Comparison of ENCODE assay signal across 9 mouse cellular contexts in the genomic region with DNA sequence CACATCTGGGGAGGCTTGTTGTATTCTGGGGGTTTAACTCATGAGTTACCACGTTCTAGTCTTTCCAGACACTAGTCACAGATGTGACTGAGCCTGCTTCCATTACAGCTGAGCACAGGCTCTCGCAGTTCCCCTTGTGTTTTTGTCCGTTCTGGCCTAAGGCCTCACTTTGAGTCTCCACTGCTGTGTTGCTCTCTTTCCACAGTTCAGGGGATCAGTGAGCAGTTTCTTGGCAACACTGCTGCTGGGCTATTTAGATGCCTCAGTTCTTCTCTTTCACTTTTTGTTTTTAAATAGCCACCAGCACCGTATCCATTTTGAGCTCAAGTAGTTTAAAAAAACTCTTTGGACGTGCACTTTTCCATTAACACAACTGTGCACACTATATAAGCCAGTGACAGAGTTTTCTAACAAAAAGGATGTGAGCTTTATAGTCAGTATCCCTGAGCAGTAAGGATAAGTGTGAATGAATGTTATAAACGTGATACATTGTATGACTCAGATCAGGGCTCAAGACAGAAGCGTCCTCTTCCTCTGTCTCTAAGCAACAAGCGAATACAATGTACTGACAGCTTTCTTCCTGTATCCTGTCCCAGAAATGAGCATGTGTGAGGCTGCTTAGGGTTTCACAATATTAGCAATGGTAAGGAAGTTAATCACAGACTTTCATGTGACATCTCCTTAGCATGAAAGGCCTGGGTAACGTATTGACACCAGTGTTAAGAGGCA. TPM values are rescaled to one million over a fixed set of nuclear protein-coding genes. Genes with fewer than 3 reads are reported as not detected.
DNase-seq lines count a peak whose midpoint lies in the region; ATAC-seq and TF ChIP-seq lines count a peak whose summit lies in the region.
"Had no signal": no experiment of that assay in that cellular context is flagged by ENCODE, and none has a peak within 500 bp of the region (broad histone marks: within the 10 kb centered on the region; RNA-seq: fewer than 3 reads in every experiment).

No protein-coding gene starts in this region.

- no peak for TF ChIP-seq CTCF in forebrain, postnatal 0 days (IDR thresholded peaks at IDR 0.05; ENCODE audit: low read depth)
- TF ChIP-seq CTCF in lung, adult 2 months (IDR thresholded peaks at IDR 0.05; ENCODE audit: insufficient read depth, low read length): no peak
- TF ChIP-seq CTCF in small intestine, adult 2 months (IDR thresholded peaks at IDR 0.05; ENCODE audit: extremely low read depth, insufficient read length, insufficient replicate concordance, low read depth, low read length): no peak

- no peak overlapping the region for H3K4me3 ChIP-seq in forebrain, postnatal 0 days (ENCODE audit: low read depth, low read length)
- no peak overlapping the region for H3K4me3 ChIP-seq in forebrain, embryonic 11.5 days (ENCODE audit: low read depth, low read length)
- H3K4me3 ChIP-seq in lung, adult 2 months (replicated peaks; ENCODE audit: extremely low read depth, low read depth, low read length): peak overlapping the region; percentile 26
- no peak overlapping the region for H3K4me3 ChIP-seq in small intestine, adult 2 months (ENCODE audit: low read depth, low read length)
- no peak overlapping the region for H3K4me3 ChIP-seq in forebrain, embryonic 16.5 days (replicated peaks; ENCODE audit: low read length)
- H3K4me3 ChIP-seq: embryonic facial prominence, embryonic 10.5 days had no signal

- H3K27ac ChIP-seq in forebrain, postnatal 0 days (ENCODE audit: low read depth, low read length): no peak overlapping the region
- no peak overlapping the region for H3K27ac ChIP-seq in forebrain, embryonic 11.5 days (ENCODE audit: low read depth, low read length)
- H3K27ac ChIP-seq in small intestine, adult 2 months (ENCODE audit: insufficient read depth, low read depth, low read length): peak overlapping the region; percentile 31
- H3K27ac ChIP-seq in forebrain, embryonic 16.5 days (ENCODE audit: low read length): no peak overlapping the region
- H3K27ac ChIP-seq: embryonic facial prominence, embryonic 10.5 days had no signal

- DNase-seq in forebrain, postnatal 0 days: no peak
- no peak for DNase-seq in forebrain, embryonic 11.5 days (ENCODE audit: low spot score)
- DNase-seq in lung, adult 2 months: no peak
- DNase-seq in lung, postnatal 14 days: no peak
- DNase-seq in induced T-regulatory cell, adult 2 months (ENCODE audit: low read depth): peak; percentile 12
- no peak for DNase-seq in adrenal gland, postnatal 14 days

- ATAC-seq in forebrain, postnatal 0 days: peak; percentile 72
- no peak for ATAC-seq in forebrain, embryonic 11.5 days (replicated peaks; ENCODE audit: low FRiP score)
- no peak for ATAC-seq in forebrain, embryonic 16.5 days

- WGBS in forebrain, postnatal 0 days: 39% methylated on average over 9 of the region's 9 CpGs
- 72% methylated on average over 9 of the region's 9 CpGs for WGBS in forebrain, embryonic 11.5 days
- WGBS in lung, adult 2 months: 28% methylated on average over 9 of the region's 9 CpGs
- 58% methylated on average over 9 of the region's 9 CpGs for WGBS in small intestine, adult 2 months
- 46% methylated on average over 9 of the region's 9 CpGs for WGBS in forebrain, embryonic 16.5 days

- H3K4me2 ChIP-seq in forebrain, postnatal 0 days (ENCODE audit: low read depth): no peak overlapping the region
- no peak overlapping the region for H3K4me2 ChIP-seq in forebrain, embryonic 11.5 days (ENCODE audit: low read depth, low read length, severe bottlenecking)
- no peak overlapping the region for H3K4me2 ChIP-seq in forebrain, embryonic 16.5 days (ENCODE audit: low read length)

- H3K9ac ChIP-seq in forebrain, postnatal 0 days: no peak overlapping the region
- no peak overlapping the region for H3K9ac ChIP-seq in forebrain, embryonic 11.5 days (ENCODE audit: low read length)
- H3K9ac ChIP-seq in forebrain, embryonic 16.5 days (replicated peaks; ENCODE audit: low read depth, low read length): no peak overlapping the region

- H3K36me3 ChIP-seq in forebrain, postnatal 0 days (ENCODE audit: insufficient read depth): no peaks in the 10 kb centered on the region
- no peaks in the 10 kb centered on the region for H3K36me3 ChIP-seq in forebrain, embryonic 11.5 days (ENCODE audit: control insufficient read depth, insufficient read depth, low read length)
- H3K36me3 ChIP-seq in small intestine, adult 2 months (ENCODE audit: control insufficient read depth, insufficient read depth, low read length): no peaks in the 10 kb centered on the region
- H3K36me3 ChIP-seq in forebrain, embryonic 16.5 days (ENCODE audit: control insufficient read depth, insufficient read depth): no peaks in the 10 kb centered on the region
- H3K36me3 ChIP-seq: embryonic facial prominence, embryonic 10.5 days had no signal

- H3K4me1 ChIP-seq in forebrain, postnatal 0 days (ENCODE audit: insufficient read depth): no peaks in the 10 kb centered on the region
- H3K4me1 ChIP-seq in forebrain, embryonic 11.5 days (replicated peaks; ENCODE audit: control insufficient read depth, insufficient read depth, low read length): no peaks in the 10 kb centered on the region
- H3K4me1 ChIP-seq in lung, adult 2 months (ENCODE audit: control insufficient read depth, insufficient read depth, low read length): peaks cover 2% of the 10 kb centered on the region; the same call in 1 of the 2 replicates
- H3K4me1 ChIP-seq in small intestine, adult 2 months (ENCODE audit: control insufficient read depth, insufficient read depth, insufficient read length, low read length): no peaks in the 10 kb centered on the region
- no peaks in the 10 kb centered on the region for H3K4me1 ChIP-seq in forebrain, embryonic 16.5 days (replicated peaks; ENCODE audit: control insufficient read depth, insufficient read depth, low read length)

- H3K27me3 ChIP-seq in forebrain, postnatal 0 days (ENCODE audit: insufficient read depth, low read length): no peaks in the 10 kb centered on the region
- no peaks in the 10 kb centered on the region for H3K27me3 ChIP-seq in forebrain, embryonic 11.5 days (ENCODE audit: control insufficient read depth, insufficient read depth, low read length)
- H3K27me3 ChIP-seq in small intestine, adult 2 months (ENCODE audit: control insufficient read depth, insufficient read depth, low read length): no peaks in the 10 kb centered on the region
- H3K27me3 ChIP-seq in forebrain, embryonic 16.5 days (replicated peaks; ENCODE audit: control insufficient read depth, insufficient read depth, low read length): no peaks in the 10 kb centered on the region

- TF ChIP-seq POLR2A in lung, adult 2 months (IDR thresholded peaks at IDR 0.05; ENCODE audit: borderline replicate concordance, extremely low read depth, low read depth, low read length): no peak
- no peak for TF ChIP-seq POLR2A in small intestine, adult 2 months (IDR thresholded peaks at IDR 0.05; ENCODE audit: low read depth, low read length)

- H3K9me3 ChIP-seq in forebrain, postnatal 0 days (ENCODE audit: low read length): no peaks in the 10 kb centered on the region
- no peaks in the 10 kb centered on the region for H3K9me3 ChIP-seq in forebrain, embryonic 11.5 days (ENCODE audit: control insufficient read depth, low read length)
- no peaks in the 10 kb centered on the region for H3K9me3 ChIP-seq in forebrain, embryonic 16.5 days (ENCODE audit: control insufficient read depth, low read length)
- H3K9me3 ChIP-seq: embryonic facial prominence, embryonic 10.5 days had no signal

RNA-seq across cellular contexts. Expression of gene Akap7, which starts 23.8 kb away (rescaled TPM):
- 106 and 159 TPM in 2 replicates for total RNA-seq in forebrain, postnatal 0 days (2014; rRNA removed)
- 64.2 and 66.5 TPM in 2 replicates for polyA plus RNA-seq in forebrain, postnatal 0 days (2015; fragmentation: Nextera tagmentation; extraction: Ambion mirVana)
- 16.2 and 19.2 TPM in 2 replicates for polyA plus RNA-seq in forebrain, embryonic 11.5 days (2014; fragmentation: Nextera tagmentation; extraction: Ambion mirVana)
- polyA plus RNA-seq in lung, adult 2 months (2012; rRNA removed): 5.6 and 12.2 TPM in 2 replicates
- 5.1 and 10.6 TPM in 2 replicates for polyA plus RNA-seq in small intestine, adult 2 months (2012; rRNA removed)
- 65.2 and 68.4 TPM in 2 replicates for total RNA-seq in adrenal gland, postnatal 14 days (2021)
- polyA plus RNA-seq in forebrain, embryonic 16.5 days (2015; fragmentation: Nextera tagmentation; extraction: Ambion mirVana): 33.3 and 37.1 TPM in 2 replicates

RNA-seq across cellular contexts. Expression of gene Epb41l2, which starts 28.1 kb away (rescaled TPM):
- 40.3 and 49.4 TPM in 2 replicates for total RNA-seq in forebrain, postnatal 0 days (2014; rRNA removed)
- polyA plus RNA-seq in forebrain, postnatal 0 days (2015; fragmentation: Nextera tagmentation; extraction: Ambion mirVana): 13.2 and 19.3 TPM in 2 replicates
- 43.5 and 46.4 TPM in 2 replicates for polyA plus RNA-seq in forebrain, embryonic 11.5 days (2014; fragmentation: Nextera tagmentation; extraction: Ambion mirVana)
- 85.4 and 132 TPM in 2 replicates for polyA plus RNA-seq in lung, adult 2 months (2012; rRNA removed)
- 8.0 and 18.2 TPM in 2 replicates for polyA plus RNA-seq in small intestine, adult 2 months (2012; rRNA removed)
- 94.9 and 106 TPM in 2 replicates for total RNA-seq in adrenal gland, postnatal 14 days (2021)
- polyA plus RNA-seq in forebrain, embryonic 16.5 days (2015; fragmentation: Nextera tagmentation; extraction: Ambion mirVana): 20.8 and 23.5 TPM in 2 replicates
